Mouse (Mus musculus) heart, embryonic 16.5 days (tissue): ENCODE data around the gene Klf9. TPM values are rescaled to one million over a fixed set of nuclear protein-coding genes. Genes with fewer than 3 reads are reported as not detected.

Experiments
- ATAC-seq: fragments of 200-750 bp; cut with Nextera tagmentation; replicated peaks from 2 replicates; pipeline ENCODE4 v1.8.0; 2017; ENCODE audit warnings: moderate number of reproducible peaks; ENCODE audit not compliant: insufficient read depth, low FRiP score; ENCODE audit errors: extremely low read depth
- H3K27ac ChIP-seq: fragments of 300-500 bp; sonication (generic); 2 replicates; pipeline ENCODE4 v1.5.1; 2014; ENCODE audit warnings: mild to moderate bottlenecking, low read length, control low read depth, moderate library complexity
- H3K27me3 ChIP-seq: fragments of 300-500 bp; sonication (generic); 2 replicates; pipeline ENCODE4 v1.6.1; 2014; ENCODE audit warnings: low read length, mixed read lengths; ENCODE audit not compliant: control insufficient read depth, insufficient read depth
- H3K36me3 ChIP-seq: fragments of 300-500 bp; sonication (generic); 2 replicates; pipeline ENCODE4 v1.6.1; 2014; ENCODE audit not compliant: control insufficient read depth, insufficient read depth
- H3K4me1 ChIP-seq: fragments of 300-500 bp; sonication (generic); 2 replicates; pipeline ENCODE4 v1.6.1; 2014; ENCODE audit warnings: low read length, mixed read lengths; ENCODE audit not compliant: control insufficient read depth, insufficient read depth
- H3K4me2 ChIP-seq: fragments of 300-500 bp; sonication (generic); 2 replicates; pipeline ENCODE4 v1.6.1; 2014; ENCODE audit warnings: low read depth, mild to moderate bottlenecking, control low read depth, low read length
- H3K4me3 ChIP-seq: fragments of 300-500 bp; sonication (generic); 2 replicates; pipeline ENCODE4 v1.5.1; 2014; ENCODE audit warnings: mild to moderate bottlenecking, control low read depth, low read length
- H3K9ac ChIP-seq: fragments of 300-500 bp; sonication (generic); 2 replicates; pipeline ENCODE4 v1.6.1; 2014; ENCODE audit warnings: low read length, control low read depth
- H3K9me3 ChIP-seq: fragments of 300-500 bp; sonication (generic); replicated peaks from 2 replicates; pipeline ENCODE4 v1.6.1; 2016; ENCODE audit warnings: low read length; ENCODE audit not compliant: control insufficient read depth
- WGBS: fragments of 180-500 bp; shearing (Covaris S2); extraction: QIAGEN DNeasy Blood & Tissue Kit; methylation state at CpG from one replicate; pipeline ENCODE4 v1.1.7; 2014; 5-methylcytosine and 5-hydroxymethylcytosine counted together
- microRNA counts: library from miRNA; unstranded; fragments of <30 nt; microRNA quantifications from one replicate; lab custom pipeline; 2016
- microRNA-seq: library from miRNA; unstranded; fragments of <30 nt; microRNA quantifications from one replicate; pipeline ENCODE4, GENCODE M21; 2017
- polyA plus RNA-seq: library from polyadenylated mRNA; unstranded; fragments of >200 nt; fragmentation: Nextera tagmentation; extraction: Ambion mirVana; gene quantifications from 2 replicates; pipeline ENCODE4 v1.2.1, GENCODE M21; 2015

Gene Klf9
- polyA plus RNA-seq, 1 experiment from 2014 or later: 3.8 TPM

GRCm38 (mm10) chr19:23189744-23190143 is 48.7 kb downstream of the Klf9 start:
- H3K4me1 ChIP-seq: no peaks in the 10 kb centered on the region
- H3K9me3 ChIP-seq: no peaks in the 10 kb centered on the region
- ATAC-seq: no peak
- H3K27ac ChIP-seq: no peak overlapping the region
- no peaks in the 10 kb centered on the region; the same call in 1 of the 2 replicates for H3K36me3 ChIP-seq
- H3K9ac ChIP-seq: no peak overlapping the region
- no peak overlapping the region for H3K4me2 ChIP-seq
- H3K27me3 ChIP-seq: no peaks in the 10 kb centered on the region
- H3K4me3 ChIP-seq: no peak overlapping the region
- 52% methylated on average over 1 of the region's 1 CpGs for WGBS

GRCm38 (mm10) chr19:23191486-23191885 is 50.5 kb downstream of the Klf9 start:
- no peaks in the 10 kb centered on the region for H3K9me3 ChIP-seq
- H3K4me3 ChIP-seq: no peak overlapping the region
- H3K27me3 ChIP-seq: no peaks in the 10 kb centered on the region
- H3K4me1 ChIP-seq: no peaks in the 10 kb centered on the region
- no peak for ATAC-seq
- no peak overlapping the region for H3K9ac ChIP-seq
- WGBS: 91% methylated on average over 6 of the region's 6 CpGs
- peaks cover 4% of the 10 kb centered on the region; the same call in 1 of the 2 replicates for H3K36me3 ChIP-seq
- H3K27ac ChIP-seq: no peak overlapping the region
- no peak overlapping the region for H3K4me2 ChIP-seq

DNA sequence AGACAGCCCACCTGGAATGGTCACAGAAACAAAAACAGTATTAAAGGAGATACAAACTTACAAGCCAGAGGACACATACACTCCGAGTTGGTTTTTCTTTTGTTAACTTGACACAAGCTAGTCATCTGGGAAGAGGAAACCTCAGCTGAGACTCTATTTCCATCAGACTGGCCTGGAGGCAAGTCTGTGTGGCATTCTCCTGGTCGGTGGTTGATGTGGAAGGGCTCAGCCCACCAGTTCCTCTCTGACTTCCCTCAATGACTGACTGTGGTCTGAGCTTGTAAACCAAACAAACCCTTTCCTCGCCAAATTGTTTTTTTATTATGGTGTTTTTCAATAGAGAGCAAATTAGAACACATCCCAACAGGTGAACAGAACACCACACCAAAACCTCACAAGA is 52.0 kb downstream of the Klf9 start:
- ATAC-seq: no peak
- H3K27ac ChIP-seq: no peak overlapping the region
- 63% methylated on average over 3 of the region's 3 CpGs for WGBS
- no peak overlapping the region for H3K4me2 ChIP-seq
- no peak overlapping the region for H3K9ac ChIP-seq
- H3K9me3 ChIP-seq: no peaks in the 10 kb centered on the region
- no peaks in the 10 kb centered on the region for H3K27me3 ChIP-seq
- 0 out of 2 replicates have a peak, but pooled peaks cover 4% of the 10 kb centered on the region for H3K36me3 ChIP-seq
- H3K4me3 ChIP-seq: no peak overlapping the region
- no peaks in the 10 kb centered on the region for H3K4me1 ChIP-seq

DNA sequence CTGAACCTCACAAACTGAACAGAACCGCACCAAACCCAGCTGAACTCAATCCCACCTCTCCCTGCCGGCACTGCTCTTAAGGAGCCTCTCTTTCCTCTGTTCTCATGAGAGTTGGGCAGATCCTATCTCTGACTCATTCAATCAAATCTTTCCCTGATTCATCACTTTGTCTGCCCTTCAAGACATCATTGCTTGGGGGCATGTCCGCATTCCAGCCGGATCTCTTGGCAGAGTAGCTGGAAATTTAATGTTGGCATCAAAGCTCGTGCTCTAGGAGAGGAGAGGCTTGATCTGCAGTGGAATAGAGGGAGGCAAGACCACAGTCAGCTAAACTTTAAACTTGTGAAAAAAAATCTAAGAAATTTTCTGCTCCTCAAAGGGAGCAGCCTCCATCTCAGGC is 61.1 kb downstream of the Klf9 start:
- Histone ChIP-seq H3K36me3 (peaks cover 28% of the 10 kb centered on the region), H3K4me1 (no peaks in the 10 kb centered on the region), H3K4me2 (no peak overlapping the region), H3K27me3 (no peaks in the 10 kb centered on the region), H3K9ac (no peak overlapping the region), H3K27ac (no peak overlapping the region), H3K4me3 (no peak overlapping the region), H3K9me3 (peaks cover 9% of the 10 kb centered on the region)
- no peak for ATAC-seq
- WGBS: 92% methylated on average over 5 of the region's 5 CpGs

GRCm38 (mm10) chr19:23203505-23204053 is 62.6 kb downstream of the Klf9 start:
- Histone ChIP-seq H3K4me2 (no peak overlapping the region), H3K27ac (no peak overlapping the region), H3K4me3 (no peak overlapping the region), H3K9ac (no peak overlapping the region), H3K4me1 (no peaks in the 10 kb centered on the region), H3K36me3 (peaks cover 32% of the 10 kb centered on the region), H3K27me3 (no peaks in the 10 kb centered on the region), H3K9me3 (peaks cover 9% of the 10 kb centered on the region)
- ATAC-seq: no peak
- WGBS: 75% methylated on average over 3 of the region's 3 CpGs

- Histone ChIP-seq H3K36me3 (peaks cover 32% of the 10 kb centered on the region), H3K27ac (no peak overlapping the region), H3K9me3 (no peaks in the 10 kb centered on the region), H3K27me3 (no peaks in the 10 kb centered on the region), H3K4me2 (no peak overlapping the region), H3K4me3 (no peak overlapping the region), H3K9ac (no peak overlapping the region), H3K4me1 (no peaks in the 10 kb centered on the region)
- no peak for ATAC-seq
- 81% methylated on average over 6 of the region's 6 CpGs for WGBS
Measured at GRCm38 (mm10) chr19:23211325-23211724, 70.3 kb downstream of the Klf9 start.

DNA sequence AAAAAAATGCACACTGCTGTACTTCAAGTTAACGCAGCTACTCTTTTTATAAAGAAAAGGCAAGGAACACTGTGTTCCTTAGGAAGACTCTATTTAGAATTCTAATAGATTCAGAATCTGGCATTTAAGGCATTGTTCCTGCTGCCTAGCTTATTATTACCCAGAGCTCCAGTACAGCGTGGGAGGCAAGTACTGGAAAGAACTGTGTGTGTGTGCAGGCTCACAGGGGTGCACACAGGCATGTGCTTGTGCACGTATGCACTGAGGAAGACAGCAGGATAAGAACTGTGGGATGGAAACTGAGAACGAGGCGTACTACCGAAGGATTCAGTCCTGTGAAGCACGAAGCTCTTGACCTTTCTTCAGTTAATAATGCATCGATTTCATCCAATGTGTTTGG is 73.3 kb downstream of the Klf9 start:
- H3K4me2 ChIP-seq: no peak overlapping the region
- no peaks in the 10 kb centered on the region for H3K27me3 ChIP-seq
- ATAC-seq: no peak
- H3K36me3 ChIP-seq: peaks cover 30% of the 10 kb centered on the region
- 91% methylated on average over 8 of the region's 8 CpGs for WGBS
- no peak overlapping the region for H3K4me3 ChIP-seq
- no peaks in the 10 kb centered on the region for H3K4me1 ChIP-seq
- H3K27ac ChIP-seq: no peak overlapping the region
- no peaks in the 10 kb centered on the region for H3K9me3 ChIP-seq
- H3K9ac ChIP-seq: no peak overlapping the region

MicroRNAs within 50 kb of the gene (microRNA counts, 519-probe panel; counts per million panel counts)
- not detected for microRNA mmu-miR-1192 (lab: Ali Mortazavi, UCI)

Small RNA genes within 50 kb of the gene (microRNA-seq; reads per million reads assigned to microRNA genes)
- not detected for gene Mir1192

Other genes with a start within 250 kb of the Klf9 start
- gene Smc5, start 132.7 kb downstream of the Klf9 start, polyA plus RNA-seq: 21.7 and 24.1 TPM in 2 replicates